Mouse (Mus musculus) heart, postnatal 0 days (tissue): ENCODE data around the gene Fabp6. TPM values are rescaled to one million over a fixed set of nuclear protein-coding genes. Genes with fewer than 3 reads are reported as not detected.

Experiments
- ATAC-seq: fragments of 200-750 bp; cut with Nextera tagmentation; 2 replicates; pipeline ENCODE4 v1.8.0; 2017; ENCODE audit warnings: low read depth, moderate number of reproducible peaks, moderate library complexity; ENCODE audit not compliant: insufficient read depth
- DNase-seq: peaks from one replicate; pipeline ENCODE4 v3.0.0-alpha.2; 2016; ENCODE audit warnings: low spot score
- H3K27ac ChIP-seq: fragments of 300-500 bp; sonication (generic); 2 replicates; pipeline ENCODE4 v1.5.1; 2014; ENCODE audit warnings: low read depth, mild to moderate bottlenecking
- H3K27me3 ChIP-seq: fragments of 300-500 bp; sonication (generic); 2 replicates; pipeline ENCODE4 v1.6.1; 2014; ENCODE audit warnings: low read length, mixed read lengths; ENCODE audit not compliant: control insufficient read depth, insufficient read depth
- H3K36me3 ChIP-seq: fragments of 300-500 bp; sonication (generic); replicated peaks from 2 replicates; pipeline ENCODE4 v1.6.1; 2014; ENCODE audit warnings: low read length, mixed read lengths; ENCODE audit not compliant: control insufficient read depth, insufficient read depth
- H3K4me1 ChIP-seq: fragments of 300-500 bp; sonication (generic); 2 replicates; pipeline ENCODE4 v1.6.1; 2014; ENCODE audit warnings: antibody characterized with exemption; ENCODE audit not compliant: control insufficient read depth, insufficient read depth
- H3K4me2 ChIP-seq: fragments of 300-500 bp; sonication (generic); 2 replicates; pipeline ENCODE4 v1.6.1; 2014; ENCODE audit warnings: low read depth, mild to moderate bottlenecking, low read length, moderate library complexity
- H3K4me3 ChIP-seq: fragments of 300-500 bp; sonication (generic); 2 replicates; pipeline ENCODE4 v1.5.1; 2014; ENCODE audit warnings: low read depth, low read length
- H3K9ac ChIP-seq: fragments of 300-500 bp; sonication (generic); replicated peaks from 2 replicates; pipeline ENCODE4 v1.6.1; 2014; ENCODE audit warnings: low read depth, low read length, mixed read lengths
- H3K9me3 ChIP-seq: fragments of 300-500 bp; sonication (generic); replicated peaks from 2 replicates; pipeline ENCODE4 v1.6.1; 2016; ENCODE audit warnings: low read length; ENCODE audit not compliant: control insufficient read depth
- CTCF ChIP-seq: IDR thresholded peaks from 2 replicates; pipeline ENCODE4 v1.5.1; 2016; ENCODE audit warnings: antibody characterized with exemption, control low read depth, low read depth
- EP300 ChIP-seq: IDR thresholded peaks from 2 replicates; pipeline ENCODE4 v1.6.1; 2016; ENCODE audit warnings: antibody characterized with exemption, low read depth
- WGBS: fragments of 180-500 bp; shearing (Covaris S2); extraction: QIAGEN DNeasy Blood & Tissue Kit; methylation state at CpG from one replicate; pipeline ENCODE4 v1.1.7; 2014; 5-methylcytosine and 5-hydroxymethylcytosine counted together
- polyA plus RNA-seq: library from polyadenylated mRNA; unstranded; fragments of >200 nt; fragmentation: Nextera tagmentation; extraction: Ambion mirVana; gene quantifications from 2 replicates; pipeline ENCODE4 v1.2.1, GENCODE M21; 2015
- total RNA-seq: library from RNA; depleted of rRNA; stranded (reverse); fragments of >200 nt; gene quantifications from 2 replicates; pipeline ENCODE4 v1.2.3, GENCODE M21; 2014; ENCODE audit warnings: low replicate concordance

Fabp6 gene
- total and polyA plus RNA-seq, 2 experiments from 2014 or later, result not detected

DNA sequence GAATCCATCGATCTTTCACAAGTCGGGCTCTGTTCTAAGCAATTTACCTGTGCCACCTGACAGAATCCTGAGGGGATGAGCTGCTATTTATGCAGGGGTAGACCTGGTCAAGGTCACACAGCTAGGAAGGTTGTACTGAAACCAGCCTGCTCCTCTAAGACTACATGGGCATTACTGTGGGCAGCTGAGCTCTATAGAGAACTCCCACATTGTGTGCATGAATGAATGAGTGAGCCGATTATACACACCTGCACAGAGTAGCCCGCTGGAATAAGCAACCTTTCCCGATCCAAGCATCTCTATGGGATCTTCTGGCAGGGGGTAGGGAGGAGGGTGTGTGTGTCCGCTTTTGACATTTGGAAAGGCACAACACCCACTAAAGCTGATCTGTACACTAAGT lies 31.8 kb upstream of the Fabp6 start:
- no peak for ATAC-seq
- 61% methylated on average over 6 of the region's 6 CpGs for WGBS
- peak overlapping the region; percentile 71; the same call in 1 of the 2 replicates for H3K27ac ChIP-seq

DNA sequence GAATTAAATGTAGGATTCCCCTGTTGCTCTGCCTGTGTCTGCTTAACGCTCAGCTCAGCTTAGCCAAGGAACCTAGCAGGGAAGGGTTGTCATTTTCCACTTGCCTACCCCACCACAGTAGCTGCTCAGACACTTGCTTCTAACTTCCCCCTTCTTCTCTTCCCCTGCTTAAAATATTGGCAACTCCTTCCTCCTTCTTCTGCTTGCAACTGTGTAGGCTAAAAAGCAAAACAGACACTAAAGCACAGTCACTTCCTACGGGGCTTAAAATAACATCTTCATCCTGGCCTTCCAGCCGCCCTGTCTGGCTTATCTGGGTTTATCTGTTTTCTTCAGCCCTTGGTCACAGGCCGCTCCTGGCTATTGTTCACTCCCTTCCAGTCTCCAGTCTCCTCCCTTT lies 31.2 kb upstream of the Fabp6 start:
- no peaks in the 10 kb centered on the region for H3K9me3 ChIP-seq
- no peak overlapping the region for H3K9ac ChIP-seq
- H3K36me3 ChIP-seq, result no peaks in the 10 kb centered on the region
- no peaks in the 10 kb centered on the region for H3K27me3 ChIP-seq
- no peak for ATAC-seq
- 18% methylated on average over 4 of the region's 4 CpGs for WGBS
- no peak overlapping the region for H3K27ac ChIP-seq
- H3K4me1 ChIP-seq, result peaks cover 15% of the 10 kb centered on the region
- DNase-seq, result no peak
- no peak for TF ChIP-seq CTCF
- no peak for TF ChIP-seq EP300
- no peak overlapping the region for H3K4me3 ChIP-seq
- H3K4me2 ChIP-seq, result no peak overlapping the region

More for the DNA sequence above, 31.8 kb upstream of the Fabp6 start:
- H3K4me2 ChIP-seq, result no peak overlapping the region
- no peaks in the 10 kb centered on the region for H3K36me3 ChIP-seq
- H3K9me3 ChIP-seq, result no peaks in the 10 kb centered on the region
- H3K9ac ChIP-seq, result no peak overlapping the region
- no peak overlapping the region for H3K4me3 ChIP-seq
- H3K27me3 ChIP-seq, result no peaks in the 10 kb centered on the region
- TF ChIP-seq EP300, result no peak
- TF ChIP-seq CTCF, result no peak
- no peak for DNase-seq
- H3K4me1 ChIP-seq, result peaks cover 15% of the 10 kb centered on the region

DNA sequence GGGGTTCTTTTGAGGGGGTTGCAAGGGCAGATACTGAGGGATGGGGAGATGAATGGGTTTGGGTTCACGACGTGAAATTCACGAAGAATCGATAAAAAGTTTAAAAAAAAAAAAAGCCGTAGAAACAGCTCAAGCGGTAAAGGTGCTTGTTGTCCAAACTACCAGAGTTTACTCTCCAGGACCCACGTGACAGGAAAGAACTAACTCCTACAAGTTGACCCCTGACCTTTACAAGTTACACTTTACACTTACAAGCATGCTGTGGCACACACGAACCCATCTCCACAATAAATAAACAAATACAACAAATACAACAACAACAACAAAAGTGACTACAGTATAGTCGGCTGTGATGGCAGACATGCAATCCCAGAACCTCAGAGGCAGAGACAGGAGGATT lies 30.3 kb upstream of the Fabp6 start:
- H3K4me1 ChIP-seq, result peaks cover 18% of the 10 kb centered on the region
- no peak overlapping the region for H3K27ac ChIP-seq
- H3K9ac ChIP-seq, result no peak overlapping the region
- TF ChIP-seq EP300, result no peak
- TF ChIP-seq CTCF, result no peak
- ATAC-seq (no peak), DNase-seq (no peak)
- no peak overlapping the region for H3K4me3 ChIP-seq
- no peak overlapping the region for H3K4me2 ChIP-seq
- WGBS, result 89% methylated on average over 9 of the region's 9 CpGs
- H3K27me3 ChIP-seq, result no peaks in the 10 kb centered on the region
- no peaks in the 10 kb centered on the region for H3K9me3 ChIP-seq
- no peaks in the 10 kb centered on the region for H3K36me3 ChIP-seq

DNA sequence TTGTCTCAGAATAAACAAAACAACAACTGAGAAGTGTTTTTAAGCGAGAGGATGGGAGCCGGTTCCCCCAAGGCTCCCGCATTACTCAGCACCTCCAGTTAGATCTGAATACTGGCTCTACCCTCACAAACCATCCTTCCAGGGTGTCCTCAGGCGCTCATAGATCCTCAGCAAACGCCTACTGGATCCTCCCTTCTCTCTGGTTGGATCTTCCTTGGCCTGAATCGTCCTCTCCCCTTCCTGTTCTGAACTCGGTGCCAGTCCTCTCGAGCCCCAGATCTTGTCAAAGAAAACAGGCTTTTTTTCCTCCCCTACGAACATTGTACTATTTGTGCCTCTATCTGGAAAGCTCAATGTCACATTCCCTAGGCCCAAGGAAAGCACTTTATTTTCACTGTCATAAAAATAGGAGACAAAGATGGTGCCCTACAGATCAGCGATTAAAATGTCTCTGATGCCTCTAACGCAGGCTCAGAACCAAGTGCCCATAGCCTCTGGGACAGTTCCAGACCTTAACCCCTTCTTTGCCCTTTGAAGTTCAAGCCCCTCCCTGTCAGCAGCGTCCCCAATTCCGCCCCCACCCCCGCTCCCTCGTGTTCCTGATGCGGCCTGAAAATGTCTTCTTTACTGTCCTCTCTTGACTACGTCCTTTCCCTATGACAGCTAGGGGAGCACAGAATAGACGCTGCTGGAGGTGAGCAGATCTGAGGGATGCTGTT lies 25.7 kb upstream of the Fabp6 start:
- no peaks in the 10 kb centered on the region for H3K9me3 ChIP-seq
- DNase-seq, result no peak
- WGBS, result 37% methylated on average over 18 of the region's 18 CpGs
- peak overlapping the region; percentile 32; the same call in 1 of the 2 replicates for H3K27ac ChIP-seq
- no peak overlapping the region for H3K9ac ChIP-seq
- no peaks in the 10 kb centered on the region for H3K36me3 ChIP-seq
- no peak for ATAC-seq
- peak overlapping the region; percentile 56 for H3K4me2 ChIP-seq
- H3K27me3 ChIP-seq, result no peaks in the 10 kb centered on the region
- H3K4me3 ChIP-seq, result no peak overlapping the region
- TF ChIP-seq EP300, result no peak
- no peak for TF ChIP-seq CTCF
- H3K4me1 ChIP-seq, result peaks cover 4% of the 10 kb centered on the region

DNA sequence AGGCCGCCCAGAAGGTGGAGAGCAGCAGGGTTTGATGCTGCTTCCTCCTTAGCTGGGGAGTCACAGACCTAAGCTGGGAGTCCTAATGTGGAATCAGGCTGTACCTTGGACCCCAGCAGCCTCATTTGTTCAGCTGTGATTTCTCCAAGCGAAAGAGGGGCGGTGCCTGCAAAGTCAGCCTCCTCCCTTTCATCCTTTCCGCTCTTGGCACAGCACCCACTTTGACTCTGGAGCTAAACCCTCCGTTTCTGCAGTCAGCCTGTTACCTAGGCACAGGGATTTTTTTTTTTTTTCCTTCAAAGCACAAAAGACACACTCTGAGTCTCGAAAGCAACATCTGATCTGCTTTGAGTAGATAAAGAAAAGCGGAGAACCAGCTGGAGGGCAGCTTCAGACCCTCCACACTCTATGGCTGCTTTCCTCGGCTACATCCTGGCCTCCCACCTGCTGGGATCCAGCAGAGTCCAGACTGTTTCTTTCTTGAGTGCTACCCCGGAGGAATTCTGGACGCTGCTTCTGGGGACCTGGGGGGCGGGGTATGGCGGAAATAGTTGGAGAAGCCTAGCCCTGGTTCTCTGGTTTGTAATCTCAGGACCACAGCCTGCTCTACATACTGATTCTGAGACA lies 25.1 kb upstream of the Fabp6 start:
- Histone ChIP-seq H3K9ac (0 out of 2 replicates have a peak overlapping the region, but pooled peaks have one; percentile 9), H3K36me3 (no peaks in the 10 kb centered on the region), H3K9me3 (no peaks in the 10 kb centered on the region), H3K4me3 (peak overlapping the region; percentile 15; the same call in 1 of the 2 replicates), H3K4me1 (peaks cover 4% of the 10 kb centered on the region; the same call in 1 of the 2 replicates), H3K4me2 (peak overlapping the region; percentile 56), H3K27me3 (no peaks in the 10 kb centered on the region), H3K27ac (peak overlapping the region; percentile 32; the same call in 1 of the 2 replicates)
- no peak for TF ChIP-seq CTCF
- no peak for TF ChIP-seq EP300
- 10% methylated on average over 12 of the region's 12 CpGs for WGBS
- DNase-seq (peak; percentile 48), ATAC-seq (no peak)
